Mouse (Mus musculus) urinary bladder, postnatal 25 days (tissue): Measurements from ENCODE around the gene Fam213b.
A peak's percentile ranks its signal among the peaks of the same experiment; 100 is the strongest.

Experiments
- DNase-seq: peaks from one replicate; pipeline ENCODE4 v3.0.0; 2022; ENCODE audit warnings: low spot score

Fam213b gene

GRCm38 (mm10) chr4:154877864-154878548 is 20.9 kb downstream of the Fam213b start:
- DNase-seq: peak; percentile 96

GRCm38 (mm10) chr4:154873186-154873585 is 25.7 kb downstream of the Fam213b start:
- no peak for DNase-seq

GRCm38 (mm10) chr4:154871757-154872251 is 27.1 kb downstream of the Fam213b start:
- no peak for DNase-seq

GRCm38 (mm10) chr4:154870721-154871120 is 28.2 kb downstream of the Fam213b start:
- DNase-seq: no peak

- DNase-seq: no peak
These were observed 29.5 kb downstream of the Fam213b start, which contains the start of gene Mmel1 for GRCm38 (mm10) chr4:154869440-154869839. TSS of gene Mmel1 (plus strand) at chr4:154869585.

- DNase-seq: no peak
These were observed 31.7 kb downstream of the Fam213b start for GRCm38 (mm10) chr4:154867257-154867656.

- DNase-seq: no peak
These were observed 32.5 kb downstream of the Fam213b start for GRCm38 (mm10) chr4:154866391-154866790.

GRCm38 (mm10) chr4:154864961-154865760 is 33.8 kb downstream of the Fam213b start:
- DNase-seq: no peak

GRCm38 (mm10) chr4:154864271-154864771 is 34.6 kb downstream of the Fam213b start:
- peak; percentile 90 for DNase-seq

- no peak for DNase-seq
These were observed 35.4 kb downstream of the Fam213b start for GRCm38 (mm10) chr4:154863436-154863935.

GRCm38 (mm10) chr4:154861967-154862366 is 37.0 kb downstream of the Fam213b start:
- DNase-seq: no peak

- no peak for DNase-seq
These were observed 40.3 kb downstream of the Fam213b start for GRCm38 (mm10) chr4:154858601-154859000.

- no peak for DNase-seq
These were observed 41.3 kb downstream of the Fam213b start for GRCm38 (mm10) chr4:154857366-154858240.

- no peak for DNase-seq
These were observed 42.1 kb downstream of the Fam213b start for GRCm38 (mm10) chr4:154856882-154857281.

- DNase-seq: no peak
These were observed 42.5 kb downstream of the Fam213b start for GRCm38 (mm10) chr4:154856480-154856837.

GRCm38 (mm10) chr4:154855721-154856479 is 43.0 kb downstream of the Fam213b start:
- peak; percentile 62 for DNase-seq

- no peak for DNase-seq
These were observed 44.1 kb downstream of the Fam213b start for GRCm38 (mm10) chr4:154854676-154855345.

- DNase-seq: no peak
These were observed 45.1 kb downstream of the Fam213b start for GRCm38 (mm10) chr4:154853881-154854280.

GRCm38 (mm10) chr4:154852696-154853095 is 46.2 kb downstream of the Fam213b start:
- no peak for DNase-seq
